Mouse (Mus musculus) NIH3T3 (cell line): Measurements from ENCODE around the gene Mapkapk5.
A peak's percentile ranks its signal among the peaks of the same experiment; 100 is the strongest.

Experiments
- DNase-seq: peaks from one replicate; pipeline ENCODE4 v3.0.0-alpha.2; 2012; ENCODE audit warnings: low read depth

Mapkapk5 gene

DNA sequence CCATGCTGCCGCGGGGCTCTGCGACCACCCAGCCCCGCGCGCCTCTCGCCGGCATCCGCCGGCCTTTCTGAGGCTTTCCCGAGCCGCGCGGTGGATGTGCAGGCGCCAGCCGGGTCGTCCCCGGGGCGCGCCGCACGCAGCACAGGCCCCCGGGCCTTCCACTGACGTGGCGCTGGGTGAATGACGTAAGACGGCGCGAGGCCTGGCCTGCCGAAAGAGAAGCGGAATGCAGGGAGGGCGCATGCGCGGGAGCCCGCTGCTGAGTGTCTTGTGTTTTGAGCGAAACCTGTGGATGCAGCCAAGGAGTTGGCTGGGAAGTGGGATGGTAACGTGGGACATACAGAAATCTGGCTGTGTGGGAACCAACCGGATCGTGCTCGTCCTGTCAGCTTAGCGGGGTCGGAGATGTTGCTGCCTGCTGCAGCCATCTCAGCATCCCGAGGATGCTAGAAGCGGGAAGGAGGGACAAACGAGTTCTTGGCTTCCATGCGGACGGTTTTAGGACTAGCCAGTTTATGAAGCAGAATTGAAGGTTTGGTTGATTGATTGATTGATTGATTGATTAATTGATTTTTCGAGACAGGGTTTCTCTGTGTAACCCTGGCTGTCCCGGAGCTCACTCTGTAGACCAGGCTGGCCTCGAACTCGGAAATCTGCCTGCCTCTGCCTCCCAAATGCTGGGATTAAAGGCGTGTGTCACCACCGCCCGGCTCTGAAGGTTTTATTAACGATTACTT is at the start of gene Mapkapk5:
Gene Mapkapk5, minus strand, starts transcription at position 113 of the 737 bp plus-strand sequence.
- DNase-seq, result peak; percentile 99

- no peak for DNase-seq
These were observed 49.1 kb upstream of the Mapkapk5 start for GRCm38 (mm10) chr5:121594714-121595313.

DNA sequence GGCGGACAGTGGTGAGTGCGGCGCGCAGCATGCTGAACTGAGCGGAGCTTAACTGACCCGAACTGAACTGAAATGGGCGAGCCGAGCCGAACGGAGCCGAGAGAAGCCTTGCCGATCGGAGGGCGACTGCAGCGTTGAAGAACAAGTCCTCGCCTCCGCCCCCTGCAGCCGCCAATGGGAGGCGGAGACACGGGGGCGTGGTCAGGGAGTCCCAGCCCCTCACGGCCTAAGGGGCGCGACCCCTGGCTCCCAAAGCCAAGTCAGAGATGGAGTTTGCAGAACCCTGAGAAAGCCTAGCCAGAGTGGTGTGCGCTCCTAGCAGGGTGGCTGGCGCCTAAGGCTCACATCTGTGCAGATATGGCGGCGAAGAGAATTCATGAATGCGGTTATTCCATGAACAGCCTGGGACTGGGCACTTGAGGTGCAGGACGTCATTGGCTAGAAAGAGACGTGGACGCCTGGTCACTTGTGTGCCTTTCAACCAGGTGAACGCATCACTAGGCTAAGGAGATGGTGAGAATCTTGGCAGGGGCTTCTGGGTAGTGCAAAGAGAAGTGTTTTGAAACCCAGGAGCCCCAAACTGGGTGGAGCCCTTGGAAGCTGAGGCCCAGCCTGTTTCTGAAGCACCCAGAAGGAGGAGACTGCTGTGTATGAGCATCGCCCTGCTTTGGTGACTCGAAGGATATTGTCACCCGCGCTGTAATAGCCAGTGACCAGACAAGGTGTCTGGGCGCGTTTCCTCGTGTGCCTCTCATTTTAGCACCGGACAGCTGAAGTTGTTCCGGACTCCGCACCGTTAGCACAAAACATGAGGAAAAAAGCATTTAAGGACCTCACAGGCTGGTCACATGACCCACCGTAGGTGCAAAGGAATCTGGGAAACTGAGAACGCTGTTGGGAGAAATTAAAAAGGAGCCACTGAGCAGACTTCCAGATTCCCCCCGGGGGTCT is 48.0 kb upstream of the Mapkapk5 start, which contains the start of gene Aldh2:
Gene Aldh2, minus strand, starts transcription at position 374 of the 951 bp plus-strand sequence.
- peak; percentile 90 for DNase-seq

GRCm38 (mm10) chr5:121592816-121593407 is 47.2 kb upstream of the Mapkapk5 start:
- DNase-seq, result peak; percentile 49

- DNase-seq, result no peak
These were observed 46.5 kb upstream of the Mapkapk5 start for GRCm38 (mm10) chr5:121592064-121592815.

DNA sequence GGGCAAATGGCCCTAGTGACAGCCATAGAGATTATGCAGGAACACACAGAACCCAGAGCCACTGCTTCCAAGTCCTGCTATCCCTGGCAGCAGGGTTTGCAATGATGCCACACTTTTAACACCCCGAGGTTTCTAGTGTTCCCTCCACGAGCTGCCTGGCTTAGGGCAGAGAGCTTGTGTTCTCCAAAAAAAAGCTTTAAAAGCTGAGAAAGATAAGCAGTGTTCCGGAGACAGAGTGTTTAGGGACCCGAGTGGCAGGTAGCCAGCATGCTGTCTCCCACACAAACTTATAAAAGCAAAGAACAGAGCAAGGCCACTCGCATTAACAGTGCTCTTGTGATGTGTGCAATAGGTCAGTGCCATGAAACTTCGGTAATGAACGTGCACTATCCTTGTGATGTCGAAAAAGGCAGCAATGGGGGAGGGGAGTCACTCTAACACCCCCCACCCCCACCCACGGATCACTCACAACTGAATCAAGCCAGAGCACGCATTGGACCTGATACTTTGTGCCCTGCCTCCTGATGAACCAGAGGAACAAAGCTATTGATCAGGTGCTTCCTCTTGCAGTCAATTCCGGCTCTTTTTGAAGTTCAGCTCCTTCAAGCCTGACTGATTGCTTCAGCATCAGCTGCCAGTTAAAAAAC is 45.8 kb upstream of the Mapkapk5 start:
- no peak for DNase-seq

DNA sequence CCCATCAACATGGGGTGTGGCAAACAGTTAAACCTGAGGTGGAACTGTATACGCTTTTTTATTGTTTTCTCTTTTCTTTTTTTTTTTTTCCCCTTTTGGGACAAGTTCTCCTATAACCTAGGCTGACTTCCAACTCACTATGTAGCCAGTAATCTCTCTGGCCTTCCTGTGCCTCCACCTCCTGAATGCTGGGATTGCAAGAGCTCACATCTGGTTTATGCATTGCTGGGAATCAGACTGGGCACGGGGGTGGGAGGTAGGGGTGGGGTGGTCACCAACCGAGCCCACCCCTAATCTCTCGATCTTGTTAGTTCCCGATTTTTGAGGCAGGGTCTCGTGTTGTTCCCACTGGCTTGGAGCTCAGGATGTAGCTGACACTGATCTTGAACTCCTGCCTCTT is 44.2 kb upstream of the Mapkapk5 start:
- DNase-seq, result no peak

DNA sequence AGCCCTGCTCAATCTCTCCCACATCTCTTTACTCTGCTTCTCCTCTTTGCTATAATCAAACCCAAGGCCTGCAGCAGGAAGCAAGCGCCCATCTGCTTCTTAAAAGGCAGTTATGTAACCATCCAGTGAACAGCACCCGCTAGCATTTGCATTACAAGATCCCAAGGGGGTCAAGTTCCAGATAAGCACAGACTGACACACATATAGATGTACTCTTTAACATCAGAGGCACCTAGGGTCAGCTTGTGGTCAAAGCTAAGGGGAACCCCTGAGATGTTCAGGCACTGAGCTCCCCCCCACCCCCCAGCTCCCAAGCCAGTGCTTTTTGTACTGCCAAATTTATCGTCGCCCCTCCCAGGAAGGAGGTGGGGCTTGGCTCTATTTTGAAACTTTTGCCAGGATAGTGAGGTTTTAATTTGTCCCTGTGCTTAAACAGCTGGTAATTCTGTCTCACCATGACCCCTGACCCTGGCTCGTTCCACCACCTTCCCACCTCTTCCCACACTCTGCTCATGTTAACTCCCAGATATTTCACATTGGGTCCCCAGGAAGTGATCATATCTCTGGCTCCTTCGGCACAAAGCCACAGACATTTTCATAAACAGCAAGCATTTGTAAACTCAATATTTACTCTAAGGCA is 40.8 kb upstream of the Mapkapk5 start:
- DNase-seq, result peak; percentile 10

GRCm38 (mm10) chr5:121585699-121586098 is 40.0 kb upstream of the Mapkapk5 start:
- DNase-seq, result no peak

DNA sequence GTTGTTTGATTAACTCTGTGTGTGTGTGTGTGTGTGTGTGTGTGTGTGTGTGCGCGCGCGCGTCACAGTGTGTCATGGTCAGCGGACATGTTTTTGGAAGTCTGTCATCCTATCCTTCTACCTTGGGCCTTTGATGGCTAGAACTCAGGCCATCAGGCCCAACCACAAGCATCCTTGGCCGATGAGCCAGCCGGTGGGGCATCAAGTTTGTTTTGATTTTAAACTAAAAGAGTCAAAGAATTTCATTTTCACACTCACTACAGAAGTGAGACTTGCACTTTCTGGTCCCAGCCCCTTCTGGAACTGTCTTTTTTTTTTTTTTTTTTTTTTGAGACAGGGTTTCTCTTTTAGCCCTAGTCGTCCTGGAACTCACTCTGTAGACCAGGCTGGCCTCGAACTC is 39.3 kb upstream of the Mapkapk5 start:
- no peak for DNase-seq

GRCm38 (mm10) chr5:121583765-121584501 is 38.2 kb upstream of the Mapkapk5 start:
- DNase-seq, result peak; percentile 98

DNA sequence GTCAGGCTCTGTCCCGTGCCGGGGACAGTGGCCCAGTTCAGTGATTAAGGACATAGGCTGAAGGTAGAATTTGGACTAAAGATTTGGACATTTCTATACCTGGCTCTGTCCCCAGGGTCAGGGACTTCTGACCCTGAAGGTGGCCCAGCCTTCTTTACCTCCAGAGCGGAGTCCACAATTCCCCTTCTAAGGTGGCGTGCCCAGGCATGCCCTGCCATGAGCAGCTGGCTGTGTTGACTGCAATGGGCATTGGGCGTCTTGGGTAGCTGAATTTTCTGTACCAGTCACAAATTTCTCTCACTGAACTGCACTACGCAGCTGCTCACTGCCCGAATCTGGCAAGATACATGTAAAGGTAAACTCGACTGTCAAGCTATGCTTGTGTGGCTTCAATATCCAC is 36.2 kb upstream of the Mapkapk5 start:
- no peak for DNase-seq

DNA sequence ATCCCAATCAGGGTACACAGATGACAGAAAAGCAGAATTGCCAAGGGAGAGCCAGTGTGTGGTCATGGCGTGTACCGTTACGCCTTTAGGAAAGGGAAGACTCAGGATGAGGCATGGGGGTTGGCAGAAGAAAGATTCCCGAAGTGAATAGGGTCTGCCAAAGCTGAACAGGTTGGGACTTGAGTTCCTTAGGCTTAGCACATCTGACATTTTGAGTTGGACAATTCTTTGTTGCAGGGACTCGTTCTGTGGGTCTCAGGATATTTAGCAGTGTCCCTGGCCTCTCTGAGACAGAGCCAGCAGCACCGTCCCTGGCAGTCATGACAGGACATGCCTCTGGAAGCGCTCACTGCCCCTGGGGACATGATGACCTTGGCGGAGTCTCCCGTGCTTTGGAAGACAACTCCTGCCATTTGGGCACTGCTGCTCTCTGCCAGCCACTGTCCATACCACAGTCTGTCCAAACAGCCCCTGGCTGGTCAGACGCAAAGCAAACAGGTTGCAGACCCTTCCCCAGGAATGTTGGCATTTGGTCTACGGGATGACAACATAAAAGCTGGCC is 31.3 kb upstream of the Mapkapk5 start:
- DNase-seq, result no peak

GRCm38 (mm10) chr5:121575867-121576266 is 30.2 kb upstream of the Mapkapk5 start:
- DNase-seq, result no peak

DNA sequence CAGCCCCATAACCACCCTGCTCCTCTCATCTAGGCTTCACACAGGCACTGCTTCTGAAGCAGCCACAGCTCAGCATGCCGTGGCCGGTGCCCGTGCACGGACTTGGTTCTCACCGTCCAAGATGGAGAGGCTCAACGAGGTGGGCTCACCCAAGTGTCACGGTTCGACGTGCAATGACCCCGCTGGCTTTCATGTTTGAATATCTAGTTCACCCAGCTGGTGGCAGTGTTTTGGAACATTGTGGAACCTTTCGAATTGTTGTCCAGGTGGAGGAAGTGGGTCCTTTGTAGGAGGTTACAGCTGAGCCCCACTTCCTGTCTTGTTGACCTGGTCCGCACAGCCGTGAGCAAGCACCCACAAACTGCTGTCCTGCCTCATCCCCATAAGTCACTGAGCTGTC is 28.4 kb upstream of the Mapkapk5 start:
- no peak for DNase-seq

- no peak for DNase-seq
These were observed 25.1 kb upstream of the Mapkapk5 start for GRCm38 (mm10) chr5:121570787-121571186.

GRCm38 (mm10) chr5:121569881-121570420 is 24.2 kb upstream of the Mapkapk5 start:
- no peak for DNase-seq

GRCm38 (mm10) chr5:121566035-121566681 is 20.5 kb upstream of the Mapkapk5 start:
- DNase-seq, result no peak
